Mouse (Mus musculus) adrenal gland, postnatal 25 days (tissue): ENCODE measurements around the gene Psmd6. TPM values are rescaled to one million over a fixed set of nuclear protein-coding genes. Genes with fewer than 3 reads are reported as not detected.

Source experiments
- DNase-seq: peaks from one replicate; pipeline ENCODE4 v3.0.0; 2021; ENCODE audit warnings: mixed read lengths
- total RNA-seq: library from RNA; stranded (reverse); gene quantifications from 2 replicates; pipeline ENCODE4 v1.2.3, GENCODE M21; 2021

Psmd6 gene
- total RNA-seq, 1 experiment from 2014 or later = 138 TPM

DNA sequence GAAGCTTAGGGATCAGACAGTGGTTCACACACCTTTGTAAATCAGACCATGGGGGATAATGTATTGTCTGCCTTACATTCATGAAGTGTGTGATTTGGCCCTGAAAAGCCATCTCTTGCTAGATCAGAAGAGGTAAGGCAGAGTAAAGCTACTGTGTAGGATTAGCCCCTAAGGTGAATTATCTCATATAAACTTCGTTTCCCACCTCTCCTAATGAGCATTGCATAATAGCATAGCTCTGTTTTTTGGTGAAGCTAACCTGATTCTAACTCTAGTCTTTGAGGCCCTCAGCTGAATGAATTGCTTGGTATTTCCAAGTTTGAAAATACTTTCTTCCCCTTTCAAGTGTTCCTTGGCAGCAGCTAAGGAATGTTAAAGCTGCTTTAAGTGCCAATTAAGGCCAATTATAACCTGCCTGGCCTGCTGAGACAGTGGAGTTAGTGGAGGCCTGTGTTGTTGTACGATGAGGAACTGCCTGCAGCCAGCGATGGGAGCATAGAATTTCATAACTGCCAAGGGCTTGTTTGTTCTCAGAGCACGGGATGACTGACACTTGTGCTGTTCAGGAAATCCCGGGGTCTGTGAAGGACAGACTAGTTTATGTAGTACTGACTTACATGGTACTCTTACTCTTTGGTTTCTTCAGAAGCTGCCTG lies 56.2 kb downstream of the Psmd6 start:
- DNase-seq = no peak

- no peak for DNase-seq
Measured at GRCm38 (mm10) chr14:14063382-14063781, 57.4 kb downstream of the Psmd6 start.

- no peak for DNase-seq
Measured at GRCm38 (mm10) chr14:14062531-14063245, 58.1 kb downstream of the Psmd6 start.

Other genes with a start within 250 kb of the Psmd6 start
- not detected in 2 replicates for gene Gm281, start 206.5 kb downstream of the Psmd6 start, total RNA-seq
- 28.7 and 30.4 TPM in 2 replicates for gene Atxn7, start 159.5 kb downstream of the Psmd6 start, total RNA-seq
- 105 and 129 TPM in 2 replicates for gene Thoc7, start 159.1 kb downstream of the Psmd6 start, total RNA-seq
- gene Olfr720, start 65.9 kb upstream of the Psmd6 start, total RNA-seq = not detected in 2 replicates
- gene Olfr31, start 201.8 kb upstream of the Psmd6 start, total RNA-seq = not detected in 2 replicates
- 12.7 and 16.0 TPM in 2 replicates for gene Il3ra, start 225.3 kb upstream of the Psmd6 start, total RNA-seq